In genomic region chr19:60160611-60161274, GRCm38 (mm10) we compare ENCODE assay signal across 9 mouse cellular contexts.
DNase-seq lines count a peak whose midpoint lies in the region; ATAC-seq and TF ChIP-seq lines count a peak whose summit lies in the region.
"Had no signal": no experiment of that assay in that cellular context is flagged by ENCODE, and none has a peak within 500 bp of the region (broad histone marks: within the 10 kb centered on the region; RNA-seq: fewer than 3 reads in every experiment).

No protein-coding gene starts in this region.

- TF ChIP-seq POLR2A in CH12.LX (IDR thresholded peaks at IDR 0.05; ENCODE audit: low read depth, low read length) = no peak

- H3K79me2 ChIP-seq in CH12.LX (replicated peaks; ENCODE audit: control insufficient read depth, extremely low read depth, insufficient read depth, poor library complexity, severe bottlenecking) = no peaks in the 10 kb centered on the region

- peak; percentile 96 to 100 for TF ChIP-seq CTCF in CH12.LX (conservative IDR thresholded peaks at IDR 0.05 in 1 of 2, IDR thresholded peaks at IDR 0.05 in 1 of 2; ENCODE audit: low read depth in 2 of 2, low read length in 2 of 2)

- no peaks in the 10 kb centered on the region for H3K9me3 ChIP-seq in CH12.LX (replicated peaks; ENCODE audit: low read length)
- H3K9me3 ChIP-seq in stomach, embryonic 15.5 days = no peaks in the 10 kb centered on the region

- H3K27ac ChIP-seq in CH12.LX (ENCODE audit: insufficient read depth, low read depth) = no peak overlapping the region
- no peak overlapping the region for H3K27ac ChIP-seq in stomach, embryonic 15.5 days
- H3K27ac ChIP-seq: macrophage had no signal

- DNase-seq in cerebellum, postnatal 10 days = peak; percentile 51 to 66
- DNase-seq in cerebellum, postnatal 36 days = no peak
- peak; percentile 95 for DNase-seq in CH12.LX (ENCODE audit: extremely low read depth)
- DNase-seq in heart, adult 9 months (ENCODE audit: low spot score in 2 of 2) = peak; percentile 13 to 22
- peak; percentile 29 to 77 for DNase-seq in kidney, postnatal 36 days
- peak; percentile 70 for DNase-seq in lung, postnatal 36 days

- no peaks in the 10 kb centered on the region for H3K27me3 ChIP-seq in CH12.LX (replicated peaks)
- H3K27me3 ChIP-seq in stomach, embryonic 15.5 days (replicated peaks) = no peaks in the 10 kb centered on the region

- peak; percentile 83 for TF ChIP-seq EP300 in CH12.LX (IDR thresholded peaks at IDR 0.05; ENCODE audit: low read length)

- peak overlapping the region; percentile 75 for H3K4me2 ChIP-seq in CH12.LX (ENCODE audit: insufficient read depth, low read depth, poor library complexity, severe bottlenecking)
- H3K4me2 ChIP-seq in stomach, embryonic 15.5 days = 0 out of 2 replicates have a peak overlapping the region, but pooled peaks have one; percentile 13

- peak; percentile 61 for TF ChIP-seq RAD21 in CH12.LX (IDR thresholded peaks at IDR 0.05; ENCODE audit: low read depth, low read length)

- ATAC-seq in common myeloid progenitor, adult 5-6 weeks (replicated peaks; ENCODE audit: low read depth, poor library complexity, severe bottlenecking) = peak; percentile 97
- ATAC-seq in stomach, embryonic 15.5 days (ENCODE audit: insufficient read depth, low FRiP score, low read depth) = no peak

- peak overlapping the region in 1 of 3 experiments; percentile 31 for H3K4me3 ChIP-seq in CH12.LX (replicated peaks in 1 of 3; ENCODE audit: low read depth in 2 of 3, low read length in 2 of 3, poor library complexity in 1 of 3)
- no peak overlapping the region for H3K4me3 ChIP-seq in stomach, embryonic 15.5 days (replicated peaks)

- dilution Hi-C loops in CH12.LX (cut with MboI; ENCODE audit: extremely low pct_ligation_motif_present, extremely low pct_unique_long_range_greater_than_20kb, low sequenced_read_pairs) = no loop called here

- in situ Hi-C loops in CH12.LX (cut with MboI; ENCODE audit: low pct_ligation_motif_present, low pct_unique_long_range_greater_than_20kb, low sequenced_read_pairs) = no loop called here

- 15% methylated on average over 20 of the region's 20 CpGs for WGBS in stomach, embryonic 15.5 days

- H3K36me3 ChIP-seq in CH12.LX (replicated peaks in 1 of 2; ENCODE audit: control insufficient read depth in 1 of 2, insufficient read depth in 1 of 2, low read length in 1 of 2) = no peaks in the 10 kb centered on the region
- H3K36me3 ChIP-seq in stomach, embryonic 15.5 days = no peaks in the 10 kb centered on the region

- peak overlapping the region; percentile 52 for H3K9ac ChIP-seq in CH12.LX (ENCODE audit: insufficient read depth, low read depth)
- no peak overlapping the region for H3K9ac ChIP-seq in stomach, embryonic 15.5 days

- peaks cover 3 to 39% of the 10 kb centered on the region in 2 experiments; a peak in 3 of 4 replicates for H3K4me1 ChIP-seq in CH12.LX (ENCODE audit: control insufficient read depth in 1 of 2, insufficient read depth in 2 of 2)
- H3K4me1 ChIP-seq in stomach, embryonic 15.5 days = no peaks in the 10 kb centered on the region

TF ChIP-seq in CH12.LX, 34 proteins besides CTCF, POLR2A, EP300 and RAD21:
- TF ChIP-seq MYC (IDR thresholded peaks at IDR 0.05; ENCODE audit: low read depth, low read length) = no peak
- peak; percentile 53; the same call in 1 of the 2 replicates for TF ChIP-seq HCFC1 (IDR thresholded peaks at IDR 0.05; ENCODE audit: low read depth, low read length)
- TF ChIP-seq IRF4 (IDR thresholded peaks at IDR 0.05; ENCODE audit: low read depth, low read length) = peak; percentile 97
- 0 out of 2 replicates have a peak, but pooled peaks have one; percentile 22 for TF ChIP-seq TBP (conservative IDR thresholded peaks at IDR 0.05; ENCODE audit: low read depth, low read length)
- TF ChIP-seq SIN3A (IDR thresholded peaks at IDR 0.05; ENCODE audit: low read length) = 0 out of 2 replicates have a peak, but pooled peaks have one; percentile 34
- TF ChIP-seq ETS1 (conservative IDR thresholded peaks at IDR 0.05; ENCODE audit: low read depth, low read length) = peak; percentile 10; the same call in 1 of the 2 replicates
- TF ChIP-seq SMC3 (IDR thresholded peaks at IDR 0.05; ENCODE audit: low read depth, low read length) = peak; percentile 73
- TF ChIP-seq ZNF384 (IDR thresholded peaks at IDR 0.05; ENCODE audit: low read depth, low read length) = peak; percentile 70
- TF ChIP-seq PAX5 (IDR thresholded peaks at IDR 0.05; ENCODE audit: low read length) = no peak
- no peak for TF ChIP-seq MXI1 (IDR thresholded peaks at IDR 0.05; ENCODE audit: low read depth, low read length)
- peak; percentile 40; the same call in 1 of the 2 replicates for TF ChIP-seq CHD2 (IDR thresholded peaks at IDR 0.05; ENCODE audit: low read length)
- TF ChIP-seq MAZ (IDR thresholded peaks at IDR 0.05; ENCODE audit: low read depth, low read length) = peak; percentile 12; the same call in 1 of the 2 replicates
- TF ChIP-seq TCF12 (IDR thresholded peaks at IDR 0.05; ENCODE audit: low read depth, low read length) = 0 out of 2 replicates have a peak, but pooled peaks have one; percentile 38
- 0 out of 2 replicates have a peak, but pooled peaks have one; percentile 35 for TF ChIP-seq RCOR1 (conservative IDR thresholded peaks at IDR 0.05; ENCODE audit: low read depth, low read length)
- TF ChIP-seq BHLHE40 (IDR thresholded peaks at IDR 0.05; ENCODE audit: low read depth, low read length) = 0 out of 2 replicates have a peak, but pooled peaks have one; percentile 4
- TF ChIP-seq ELF1 (IDR thresholded peaks at IDR 0.05; ENCODE audit: low read depth, low read length) = peak; percentile 73
- TF ChIP-seq ZKSCAN1 (IDR thresholded peaks at IDR 0.05; ENCODE audit: borderline replicate concordance, low read depth, low read length) = no peak
- 0 out of 2 replicates have a peak, but pooled peaks have one; percentile 57 for TF ChIP-seq MEF2A (IDR thresholded peaks at IDR 0.05; ENCODE audit: borderline replicate concordance, low read depth, low read length)
- peak; percentile 94; the same call in 1 of the 2 replicates for TF ChIP-seq NELFE (IDR thresholded peaks at IDR 0.05; ENCODE audit: low read depth, low read length)
- TF ChIP-seq ZC3H11A (IDR thresholded peaks at IDR 0.05; ENCODE audit: low read depth, low read length) = no peak

Comparison
In these comparisons a context has a peak if more than half of its experiments do, and no peak if none do; other contexts are left out.
1. DNase-seq: peak in cerebellum, postnatal 10 days (2 of 2), CH12.LX (single experiment), heart, adult 9 months (2 of 2), kidney, postnatal 36 days (2 of 2) and lung, postnatal 36 days (single experiment); none in cerebellum, postnatal 36 days (0 of 2).